Mouse (Mus musculus) hindbrain, embryonic 16.5 days (tissue): ENCODE data around the gene Ror2. TPM values are rescaled to one million over a fixed set of nuclear protein-coding genes. Genes with fewer than 3 reads are reported as not detected.

Source experiments
- ATAC-seq: fragments of 200-750 bp; cut with Nextera tagmentation; 2 replicates; pipeline ENCODE4 v1.8.0; 2017; ENCODE audit warnings: moderate TSS enrichment, moderate library complexity
- H3K27ac ChIP-seq: fragments of 300-500 bp; sonication (generic); 2 replicates; pipeline ENCODE4 v1.5.1; 2014; ENCODE audit warnings: low read depth, mild to moderate bottlenecking, control low read depth, low read length, moderate library complexity
- H3K27me3 ChIP-seq: fragments of 300-500 bp; sonication (generic); replicated peaks from 2 replicates; pipeline ENCODE4 v1.6.1; 2014; ENCODE audit warnings: low read length; ENCODE audit not compliant: control insufficient read depth, insufficient read depth
- H3K36me3 ChIP-seq: fragments of 300-500 bp; sonication (generic); 2 replicates; pipeline ENCODE4 v1.6.1; 2014; ENCODE audit warnings: mild to moderate bottlenecking, low read length, moderate library complexity, mixed read lengths; ENCODE audit not compliant: control insufficient read depth, insufficient read depth
- H3K4me1 ChIP-seq: fragments of 300-500 bp; sonication (generic); 2 replicates; pipeline ENCODE4 v1.6.1; 2014; ENCODE audit warnings: low read depth, low read length; ENCODE audit not compliant: control insufficient read depth, insufficient read depth
- H3K4me2 ChIP-seq: fragments of 300-500 bp; sonication (generic); 2 replicates; pipeline ENCODE4 v1.6.1; 2014; ENCODE audit warnings: mild to moderate bottlenecking, low read length, control low read depth, moderate library complexity
- H3K4me3 ChIP-seq: fragments of 300-500 bp; sonication (generic); 2 replicates; pipeline ENCODE4 v1.5.1; 2014; ENCODE audit warnings: mild to moderate bottlenecking, low read length, control low read depth, moderate library complexity
- H3K9ac ChIP-seq: fragments of 300-500 bp; sonication (generic); 2 replicates; pipeline ENCODE4 v1.6.1; 2014; ENCODE audit warnings: low read depth, mild to moderate bottlenecking, control low read depth, low read length, moderate library complexity
- H3K9me3 ChIP-seq: fragments of 300-500 bp; sonication (generic); 2 replicates; pipeline ENCODE4 v1.6.1; 2014; ENCODE audit warnings: mild to moderate bottlenecking, low read length, moderate library complexity; ENCODE audit not compliant: control insufficient read depth
- WGBS: fragments of 180-500 bp; shearing (Covaris S2); extraction: QIAGEN DNeasy Blood & Tissue Kit; methylation state at CpG from one replicate; pipeline ENCODE4 v1.1.7; 2014; 5-methylcytosine and 5-hydroxymethylcytosine counted together
- polyA plus RNA-seq: library from polyadenylated mRNA; unstranded; fragments of >200 nt; fragmentation: Nextera tagmentation; extraction: Ambion mirVana; gene quantifications from 2 replicates; pipeline ENCODE4 v1.2.1, GENCODE M21; 2015

Gene Ror2
- polyA plus RNA-seq, 1 experiment from 2014 or later: 2.2 TPM

- ATAC-seq: no peak
- 75% methylated on average over 11 of the region's 11 CpGs for WGBS
- Histone ChIP-seq H3K4me2 (no peak overlapping the region), H3K9ac (no peak overlapping the region), H3K27me3 (0 out of 2 replicates have a peak, but pooled peaks cover 8% of the 10 kb centered on the region), H3K4me1 (peaks cover 11% of the 10 kb centered on the region), H3K9me3 (no peaks in the 10 kb centered on the region), H3K27ac (no peak overlapping the region), H3K36me3 (no peaks in the 10 kb centered on the region), H3K4me3 (no peak overlapping the region)
Measured at GRCm38 (mm10) chr13:53281604-53282396, 4.1 kb downstream of the Ror2 start.

GRCm38 (mm10) chr13:53278908-53279307, 7.0 kb downstream of the Ror2 start:
- no peaks in the 10 kb centered on the region for H3K27me3 ChIP-seq
- no peak overlapping the region for H3K4me2 ChIP-seq
- H3K27ac ChIP-seq: no peak overlapping the region
- no peak for ATAC-seq
- no peak overlapping the region for H3K4me3 ChIP-seq
- 74% methylated on average over 10 of the region's 10 CpGs for WGBS
- no peaks in the 10 kb centered on the region for H3K36me3 ChIP-seq
- no peaks in the 10 kb centered on the region for H3K9me3 ChIP-seq
- no peak overlapping the region for H3K9ac ChIP-seq
- no peaks in the 10 kb centered on the region; the same call in 1 of the 2 replicates for H3K4me1 ChIP-seq

DNA sequence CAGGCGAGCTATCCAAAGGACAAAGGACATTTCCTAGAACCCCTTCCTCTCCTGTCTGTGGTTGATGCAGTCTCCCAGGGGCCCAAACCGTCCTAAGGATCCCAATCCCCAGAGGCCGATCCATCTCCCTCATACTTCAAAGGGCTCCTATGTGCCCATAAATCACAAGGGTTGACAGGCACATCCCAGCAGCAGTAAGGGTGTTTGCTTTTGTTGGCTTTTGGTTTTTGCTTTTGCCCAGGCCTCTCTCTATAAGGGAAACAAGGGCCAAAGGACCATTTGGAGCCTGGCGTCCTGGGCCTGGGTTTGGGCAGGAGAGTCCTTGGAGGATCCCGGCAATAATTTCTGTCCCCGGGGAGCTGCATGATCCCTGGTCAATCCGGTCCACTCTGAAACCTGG, 9.5 kb downstream of the Ror2 start:
- H3K36me3 ChIP-seq: no peaks in the 10 kb centered on the region
- 41% methylated on average over 7 of the region's 7 CpGs for WGBS
- H3K9me3 ChIP-seq: no peaks in the 10 kb centered on the region
- H3K4me3 ChIP-seq: no peak overlapping the region
- no peak for ATAC-seq
- no peaks in the 10 kb centered on the region; the same call in 1 of the 2 replicates for H3K4me1 ChIP-seq
- H3K9ac ChIP-seq: no peak overlapping the region
- no peak overlapping the region for H3K27ac ChIP-seq
- no peaks in the 10 kb centered on the region for H3K27me3 ChIP-seq
- H3K4me2 ChIP-seq: no peak overlapping the region

GRCm38 (mm10) chr13:53275778-53276177, 10.1 kb downstream of the Ror2 start:
- H3K4me2 ChIP-seq: no peak overlapping the region
- H3K27ac ChIP-seq: no peak overlapping the region
- H3K36me3 ChIP-seq: no peaks in the 10 kb centered on the region
- 56% methylated on average over 8 of the region's 8 CpGs for WGBS
- no peak for ATAC-seq
- H3K9ac ChIP-seq: no peak overlapping the region
- H3K9me3 ChIP-seq: no peaks in the 10 kb centered on the region
- H3K4me3 ChIP-seq: no peak overlapping the region
- H3K27me3 ChIP-seq: no peaks in the 10 kb centered on the region
- H3K4me1 ChIP-seq: no peaks in the 10 kb centered on the region; the same call in 1 of the 2 replicates

- Histone ChIP-seq H3K9ac (no peak overlapping the region), H3K27ac (no peak overlapping the region), H3K27me3 (no peaks in the 10 kb centered on the region), H3K4me1 (no peaks in the 10 kb centered on the region; the same call in 1 of the 2 replicates), H3K4me2 (no peak overlapping the region), H3K9me3 (no peaks in the 10 kb centered on the region), H3K36me3 (no peaks in the 10 kb centered on the region), H3K4me3 (no peak overlapping the region)
- no peak for ATAC-seq
- 52% methylated on average over 1 of the region's 1 CpGs for WGBS
Measured at GRCm38 (mm10) chr13:53274771-53275170, 11.2 kb downstream of the Ror2 start.

- ATAC-seq: no peak
- no peak overlapping the region for H3K9ac ChIP-seq
- no peaks in the 10 kb centered on the region for H3K36me3 ChIP-seq
- no peak overlapping the region for H3K4me2 ChIP-seq
- H3K27me3 ChIP-seq: no peaks in the 10 kb centered on the region
- no peaks in the 10 kb centered on the region; the same call in none of the 2 replicates for H3K4me1 ChIP-seq
- no peak overlapping the region for H3K4me3 ChIP-seq
- no peak overlapping the region for H3K27ac ChIP-seq
- 85% methylated on average over 3 of the region's 3 CpGs for WGBS
- H3K9me3 ChIP-seq: no peaks in the 10 kb centered on the region
Measured at GRCm38 (mm10) chr13:53271595-53271994, 14.3 kb downstream of the Ror2 start.

DNA sequence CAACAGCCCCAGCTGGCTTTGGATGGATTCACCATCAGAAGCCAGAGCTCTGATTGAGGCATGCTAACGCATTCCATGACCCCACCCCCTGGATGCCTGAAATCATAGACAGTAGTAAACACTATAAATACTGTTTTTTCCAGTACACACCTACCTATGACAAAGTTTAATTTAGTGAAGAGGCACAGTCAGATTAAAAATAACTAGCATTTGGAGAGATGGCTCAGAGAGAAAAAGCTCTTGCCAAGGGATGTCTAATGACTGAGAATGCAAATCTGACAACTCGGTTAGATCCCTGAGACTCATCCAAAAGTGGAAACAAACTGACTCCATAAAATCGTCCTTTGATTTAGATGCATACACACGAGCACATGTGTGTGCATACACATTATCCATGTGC, 15.4 kb downstream of the Ror2 start:
- no peak overlapping the region for H3K4me2 ChIP-seq
- no peaks in the 10 kb centered on the region; the same call in none of the 2 replicates for H3K4me1 ChIP-seq
- no peaks in the 10 kb centered on the region for H3K9me3 ChIP-seq
- H3K9ac ChIP-seq: no peak overlapping the region
- 77% methylated on average over 4 of the region's 4 CpGs for WGBS
- H3K27ac ChIP-seq: no peak overlapping the region
- no peak for ATAC-seq
- H3K36me3 ChIP-seq: no peaks in the 10 kb centered on the region
- H3K4me3 ChIP-seq: no peak overlapping the region
- no peaks in the 10 kb centered on the region for H3K27me3 ChIP-seq

DNA sequence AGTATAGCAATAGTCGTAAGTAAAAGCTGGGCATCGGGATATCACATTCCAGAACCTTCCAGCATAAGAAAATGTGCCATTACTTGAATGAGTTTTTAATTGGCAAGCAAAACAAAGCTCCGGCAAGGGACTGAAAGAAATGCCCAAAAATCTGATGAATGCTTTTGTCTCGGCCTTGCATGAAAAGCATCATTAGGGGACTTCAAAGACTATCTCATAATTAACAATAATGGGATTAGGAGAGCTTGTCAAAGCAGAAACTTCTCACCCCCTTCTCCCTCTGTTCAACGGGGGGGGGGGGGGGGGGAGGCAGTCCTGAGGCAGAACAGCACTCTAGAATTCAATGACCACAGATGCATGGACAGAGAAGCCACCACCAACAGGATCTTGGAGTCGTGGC, 17.4 kb downstream of the Ror2 start:
- no peak overlapping the region for H3K4me3 ChIP-seq
- H3K4me2 ChIP-seq: no peak overlapping the region
- H3K9ac ChIP-seq: no peak overlapping the region
- H3K27me3 ChIP-seq: no peaks in the 10 kb centered on the region
- ATAC-seq: no peak
- 43% methylated on average over 5 of the region's 6 CpGs for WGBS
- no peak overlapping the region for H3K27ac ChIP-seq
- H3K4me1 ChIP-seq: no peaks in the 10 kb centered on the region; the same call in none of the 2 replicates
- no peaks in the 10 kb centered on the region for H3K36me3 ChIP-seq
- H3K9me3 ChIP-seq: no peaks in the 10 kb centered on the region

- whole genome bisulfite sequencing: 75% methylated on average over 6 of the region's 6 CpGs
- Histone ChIP-seq H3K9ac (no peak overlapping the region), H3K4me1 (no peaks in the 10 kb centered on the region; the same call in none of the 2 replicates), H3K4me2 (no peak overlapping the region), H3K36me3 (no peaks in the 10 kb centered on the region), H3K27me3 (no peaks in the 10 kb centered on the region), H3K27ac (no peak overlapping the region), H3K9me3 (no peaks in the 10 kb centered on the region), H3K4me3 (no peak overlapping the region)
- no peak for ATAC-seq
Measured at GRCm38 (mm10) chr13:53267849-53268248, 18.1 kb downstream of the Ror2 start.
